Mouse (Mus musculus) olfactory bulb, adult 2 months (tissue): ENCODE data around the gene Prdm12.

Experiments used
- CTCF ChIP-seq: fragments of 200-500 bp; IDR thresholded peaks from 2 replicates; pipeline ENCODE4 v1.5.1; 2012; ENCODE audit warnings: low read depth, mild to moderate bottlenecking, low read length, moderate library complexity; ENCODE audit not compliant: insufficient read depth
- POLR2A ChIP-seq: fragments of 200-500 bp; IDR thresholded peaks from 2 replicates; pipeline ENCODE4 v1.6.1; 2012; ENCODE audit warnings: mild to moderate bottlenecking, low read depth, low read length, moderate library complexity; ENCODE audit not compliant: insufficient read depth

- no peak for TF ChIP-seq CTCF
- TF ChIP-seq POLR2A, result no peak
These were observed 1.6 kb downstream of the Prdm12 start for GRCm38 (mm10) chr2:31641508-31641830.
